14 mouse cellular contexts compared by ENCODE assay signal in genomic region chr4:133175274-133175673, GRCm38 (mm10). TPM values are rescaled to one million over a fixed set of nuclear protein-coding genes. Genes with fewer than 3 reads are reported as not detected.
DNase-seq lines count a peak whose midpoint lies in the region; ATAC-seq and TF ChIP-seq lines count a peak whose summit lies in the region.
"Had no signal": no experiment of that assay in that cellular context is flagged by ENCODE, and none has a peak within 500 bp of the region (broad histone marks: within the 10 kb centered on the region; RNA-seq: fewer than 3 reads in every experiment).

No protein-coding gene starts in this region.

- ATAC-seq in heart, embryonic 15.5 days (replicated peaks; ENCODE audit: insufficient number of reproducible peaks, insufficient read depth, low FRiP score, low read depth), result no peak
- ATAC-seq in intestine, postnatal 0 days, result peak; percentile 55
- ATAC-seq: forebrain, embryonic 14.5 days; Patski had no signal

- no peak for TF ChIP-seq CTCF in liver, adult 2 months (IDR thresholded peaks at IDR 0.05; ENCODE audit: low read depth, low read length)
- no peak for TF ChIP-seq CTCF in bone marrow macrophage, adult 2 months (IDR thresholded peaks at IDR 0.05; ENCODE audit: low read depth, low read length)
- no peak for TF ChIP-seq CTCF in intestine, postnatal 0 days (IDR thresholded peaks at IDR 0.05; ENCODE audit: low read depth)

- no peaks in the 10 kb centered on the region for H3K27me3 ChIP-seq in heart, embryonic 15.5 days
- no peaks in the 10 kb centered on the region for H3K27me3 ChIP-seq in liver, adult 2 months (ENCODE audit: control insufficient read depth, insufficient read depth, low read length)
- no peaks in the 10 kb centered on the region for H3K27me3 ChIP-seq in intestine, postnatal 0 days (replicated peaks; ENCODE audit: control insufficient read depth, insufficient read depth, low read length)
- H3K27me3 ChIP-seq: Patski had no signal

- TF ChIP-seq POLR2A in liver, adult 2 months (IDR thresholded peaks at IDR 0.05; ENCODE audit: extremely low read depth, insufficient read depth, low read length), result no peak
- no peak for TF ChIP-seq POLR2A in bone marrow macrophage, adult 2 months (IDR thresholded peaks at IDR 0.05; ENCODE audit: borderline replicate concordance, low read depth, low read length)

- no peak for DNase-seq in heart, postnatal 10 days
- no peak for DNase-seq in liver, adult 2 months (ENCODE audit: extremely low read depth, low read depth, low spot score)
- no peak for DNase-seq in liver
- DNase-seq in adrenal gland, adult (ENCODE audit: inconsistent age in 2 of 2, low spot score in 1 of 2), result no peak
- DNase-seq: adrenal gland, postnatal 25 days; cerebellum, adult 18-20 months; gastrocnemius, postnatal 36 days; kidney, adult 9 months; lung, adult 2 months had no signal

- 72% methylated on average over 7 of the region's 7 CpGs for WGBS in heart, embryonic 15.5 days
- WGBS in liver, adult 2 months, result 45% methylated on average over 7 of the region's 7 CpGs
- WGBS in intestine, postnatal 0 days, result 27% methylated on average over 7 of the region's 7 CpGs

- peaks cover 62% of the 10 kb centered on the region for H3K4me1 ChIP-seq in heart, embryonic 15.5 days (replicated peaks)
- peaks cover 16% of the 10 kb centered on the region for H3K4me1 ChIP-seq in liver, adult 2 months (ENCODE audit: control insufficient read depth, insufficient read depth, low read length)
- H3K4me1 ChIP-seq in bone marrow macrophage, adult 2 months (ENCODE audit: control insufficient read depth, insufficient read depth, low read length), result peaks cover 57% of the 10 kb centered on the region
- H3K4me1 ChIP-seq in intestine, postnatal 0 days (replicated peaks; ENCODE audit: control insufficient read depth, insufficient read depth, low read length), result peaks cover 12% of the 10 kb centered on the region

- H3K36me3 ChIP-seq in heart, embryonic 15.5 days, result peaks cover 7% of the 10 kb centered on the region
- H3K36me3 ChIP-seq in liver, adult 2 months (ENCODE audit: control insufficient read depth, insufficient read depth, low read length), result peaks cover 7% of the 10 kb centered on the region
- peaks cover 29% of the 10 kb centered on the region for H3K36me3 ChIP-seq in intestine, postnatal 0 days (ENCODE audit: control insufficient read depth, insufficient read depth)

- intact Hi-C loops in heart, postnatal 10 days (cut with DNase I), result no loop called here

- no peak overlapping the region for H3K9ac ChIP-seq in heart, embryonic 15.5 days
- no peak overlapping the region for H3K9ac ChIP-seq in liver, adult 2 months (ENCODE audit: low read depth, low read length)
- no peak overlapping the region for H3K9ac ChIP-seq in intestine, postnatal 0 days (ENCODE audit: low read depth, low read length)

- no peak overlapping the region for H3K4me2 ChIP-seq in heart, embryonic 15.5 days
- peak overlapping the region; percentile 14 for H3K4me2 ChIP-seq in intestine, postnatal 0 days (replicated peaks; ENCODE audit: low read depth)

- H3K27ac ChIP-seq in heart, embryonic 15.5 days, result peak overlapping the region; percentile 57
- 0 out of 2 replicates have a peak overlapping the region, but pooled peaks have one; percentile 1 for H3K27ac ChIP-seq in liver, adult 2 months (replicated peaks; ENCODE audit: insufficient read depth, low read depth, low read length)
- H3K27ac ChIP-seq in bone marrow macrophage, adult 2 months (ENCODE audit: insufficient read depth, low read depth, low read length), result peak overlapping the region; percentile 61
- H3K27ac ChIP-seq in intestine, postnatal 0 days (ENCODE audit: low read depth, low read length), result no peak overlapping the region

- no peak overlapping the region for H3K4me3 ChIP-seq in heart, embryonic 15.5 days
- H3K4me3 ChIP-seq in liver, adult 2 months (ENCODE audit: insufficient read depth, low read depth, low read length), result no peak overlapping the region
- no peak overlapping the region for H3K4me3 ChIP-seq in bone marrow macrophage, adult 2 months (ENCODE audit: insufficient read depth, low read length)
- no peak overlapping the region for H3K4me3 ChIP-seq in intestine, postnatal 0 days (ENCODE audit: low read depth, low read length)

- no peaks in the 10 kb centered on the region for H3K9me3 ChIP-seq in heart, embryonic 15.5 days (replicated peaks)
- no peaks in the 10 kb centered on the region for H3K9me3 ChIP-seq in intestine, postnatal 0 days (ENCODE audit: control insufficient read depth)

- peaks cover 33% of the 10 kb centered on the region for H3K79me2 ChIP-seq in liver, adult 2 months (ENCODE audit: control insufficient read depth, insufficient read depth, low read length)

RNA-seq across cellular contexts. Expression of gene Cd164l2, which starts 36.7 kb away (rescaled TPM):
- polyA plus RNA-seq in heart, embryonic 15.5 days (2015; fragmentation: Nextera tagmentation; extraction: Ambion mirVana), result 0.28 and 1.7 TPM in 2 replicates
- not detected for total RNA-seq in heart, postnatal 10 days (2021)
- not detected in 2 replicates for total RNA-seq in liver, adult 2 months (2014; rRNA removed)
- polyA plus RNA-seq in liver, adult 2 months (2012; rRNA removed), result not detected in 2 replicates
- polyA plus RNA-seq in bone marrow macrophage, adult 2 months (2012; ENCODE audit: insufficient read depth, insufficient read length, missing spikeins), result not detected in 2 replicates
- 0.58 and 0.94 TPM in 2 replicates for polyA plus RNA-seq in intestine, postnatal 0 days (2015; fragmentation: Nextera tagmentation; extraction: Ambion mirVana)

RNA-seq across cellular contexts. Expression of gene Gpr3, which starts 37.1 kb away (rescaled TPM):
- 0.05 and 0.34 TPM in 2 replicates for polyA plus RNA-seq in heart, embryonic 15.5 days (2015; fragmentation: Nextera tagmentation; extraction: Ambion mirVana)
- under 1 TPM in 1 of 2 experiments, not detected in 1; 0.12 TPM for total RNA-seq in heart, postnatal 10 days (2021)
- total RNA-seq in liver, adult 2 months (2014; rRNA removed), result not detected in 2 replicates
- polyA plus RNA-seq in liver, adult 2 months (2012; rRNA removed), result 0.07 TPM in 1 of 2 replicates, not detected in the other
- polyA plus RNA-seq in bone marrow macrophage, adult 2 months (2012; ENCODE audit: insufficient read depth, insufficient read length, missing spikeins), result not detected in 2 replicates
- 0.05 TPM in 1 of 2 replicates, not detected in the other for polyA plus RNA-seq in intestine, postnatal 0 days (2015; fragmentation: Nextera tagmentation; extraction: Ambion mirVana)
- total RNA-seq: adrenal gland, postnatal 25 days; gastrocnemius, postnatal 36 days had no signal

RNA-seq across cellular contexts. Expression of gene Wasf2, which starts 45.0 kb away (rescaled TPM):
- 67.3 and 72.8 TPM in 2 replicates for polyA plus RNA-seq in heart, embryonic 15.5 days (2015; fragmentation: Nextera tagmentation; extraction: Ambion mirVana)
- total RNA-seq in heart, postnatal 10 days (2021), result 100 to 1,000 TPM; 134 to 164 TPM
- total RNA-seq in liver, adult 2 months (2014; rRNA removed), result 6.0 and 10.7 TPM in 2 replicates
- 12.3 and 17.0 TPM in 2 replicates for polyA plus RNA-seq in liver, adult 2 months (2012; rRNA removed)
- 133 and 150 TPM in 2 replicates for polyA plus RNA-seq in bone marrow macrophage, adult 2 months (2012; ENCODE audit: insufficient read depth, insufficient read length, missing spikeins)
- 64.6 and 68.4 TPM in 2 replicates for polyA plus RNA-seq in intestine, postnatal 0 days (2015; fragmentation: Nextera tagmentation; extraction: Ambion mirVana)
